Mouse (Mus musculus): Measurements from ENCODE around the gene Olfr550. TPM values are rescaled to one million over a fixed set of nuclear protein-coding genes. Genes with fewer than 3 reads are reported as not detected.

Olfr550 gene
- 1 to 10 TPM; 1.9 TPM for total RNA-seq (2021)
- long read RNA-seq, experiment 1, result 0 reads
- long read RNA-seq, experiment 2, full-length matches to known transcripts, result 3 of 3 reads
- long read RNA-seq, experiment 2, partial matches to known transcripts, result 0 of 3 reads
- long read RNA-seq, experiment 2, other reads (novel, unspliced or antisense), result 0 of 3 reads

GRCm38 (mm10) chr7:102571142-102571541, at the start of gene Olfr550:
Gene Olfr550, plus strand, starts transcription at chr7:102571442.
- no peak for DNase-seq (ENCODE audit: low spot score in 2 of 2)
- no peak for TF ChIP-seq CTCF (conservative IDR thresholded peaks at IDR 0.05)
- Histone ChIP-seq H3K4me3 (no peak within 1 kb of the TSS), H3K27ac (peak within 1 kb of the TSS; percentile 36; the same call in 1 of the 2 replicates)

DNA sequence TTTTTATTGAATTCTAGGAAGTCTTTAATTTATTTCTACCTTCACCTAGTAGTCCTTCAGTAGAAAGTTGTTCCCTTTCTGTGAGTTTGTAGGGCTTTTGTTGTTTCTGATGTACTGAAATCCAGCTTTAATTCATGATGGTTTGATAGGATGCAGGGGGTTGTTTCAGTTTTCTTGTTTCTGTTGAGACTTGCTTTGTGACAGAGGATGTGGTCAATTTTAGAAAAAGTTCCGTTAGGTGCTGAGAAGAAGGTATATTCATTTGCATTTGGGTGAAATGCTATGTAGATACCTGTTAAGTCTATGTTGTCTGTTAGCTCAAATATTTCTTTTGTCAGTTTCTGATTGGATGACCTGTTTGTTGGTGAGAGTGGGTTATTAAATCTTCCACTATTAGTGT, 42.2 kb upstream of the Olfr550 start:
- no peak overlapping the region for H3K27ac ChIP-seq
- no peak for TF ChIP-seq CTCF (conservative IDR thresholded peaks at IDR 0.05)
- H3K4me3 ChIP-seq, result no peak overlapping the region
- DNase-seq (ENCODE audit: low spot score in 2 of 2), result no peak

DNA sequence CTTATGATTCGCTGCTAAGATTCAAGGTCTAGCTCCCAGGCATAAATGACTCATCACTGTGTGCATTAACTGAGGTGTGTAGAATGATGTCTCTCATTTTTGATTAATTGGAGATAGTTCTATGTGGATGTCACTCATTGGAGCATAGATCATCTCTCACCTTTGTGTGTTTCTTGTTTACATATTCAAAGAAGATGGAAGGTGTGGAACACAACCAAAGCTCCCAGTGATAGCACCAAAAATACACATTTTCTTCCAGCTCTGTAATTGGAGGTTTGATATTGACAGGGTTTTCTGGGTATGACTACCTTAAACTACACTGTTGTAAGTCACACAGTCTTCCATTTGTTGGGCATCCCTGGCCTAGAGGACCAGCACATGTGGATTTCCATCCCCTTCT, 36.8 kb upstream of the Olfr550 start, which contains the start of gene Olfr547:
Olfr547 (plus strand) TSS at position 301 of the 400 bp plus-strand sequence.
- no peak within 1 kb of the TSS for H3K4me3 ChIP-seq
- TF ChIP-seq CTCF (conservative IDR thresholded peaks at IDR 0.05), result no peak
- H3K27ac ChIP-seq, result no peak within 1 kb of the TSS
- no peak for DNase-seq (ENCODE audit: low spot score in 2 of 2)

DNA sequence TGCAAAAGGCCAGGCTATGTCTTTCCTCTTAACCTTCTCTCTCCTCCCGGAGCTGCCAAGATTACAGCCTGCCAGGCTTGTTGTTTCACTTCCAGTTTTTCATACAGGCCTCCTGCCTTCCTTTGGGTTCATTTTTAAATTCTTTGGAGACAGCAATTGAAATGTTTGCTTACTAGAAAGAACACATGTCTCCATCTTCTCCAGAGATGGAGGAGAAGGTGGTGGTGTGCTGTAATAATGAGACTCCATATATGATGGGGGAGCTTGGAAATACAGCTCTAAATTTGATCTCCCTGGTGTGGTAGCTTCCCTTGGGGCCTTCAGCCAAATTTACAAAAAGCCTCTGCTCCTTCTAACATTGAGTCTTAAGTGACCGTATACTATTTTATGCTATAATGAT, 30.6 kb upstream of the Olfr550 start, which contains the start of gene Olfr548-ps1:
Olfr548-ps1 (plus strand) TSS at position 301 of the 400 bp plus-strand sequence.
- no peak within 1 kb of the TSS for H3K27ac ChIP-seq
- no peak for DNase-seq (ENCODE audit: low spot score in 2 of 2)
- no peak for TF ChIP-seq CTCF (conservative IDR thresholded peaks at IDR 0.05)

DNA sequence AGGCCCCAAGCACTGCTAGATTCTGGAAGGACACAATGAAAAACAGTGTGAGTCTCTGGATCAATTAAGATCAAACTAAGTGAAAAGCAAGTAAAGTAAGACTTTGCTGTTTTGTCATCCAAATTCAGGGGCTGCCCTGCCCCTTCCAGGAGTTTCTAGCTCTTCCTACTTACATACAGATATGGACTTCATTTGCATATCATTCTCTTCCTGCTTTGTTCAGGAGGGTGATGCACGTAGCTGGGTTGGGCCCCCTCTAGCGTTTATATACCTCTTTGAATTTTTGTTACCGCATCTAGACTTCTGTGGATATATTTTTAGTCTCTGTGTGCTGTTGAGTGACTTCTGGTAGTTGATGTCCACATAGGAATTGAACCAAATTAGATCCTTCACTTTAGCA, 30.0 kb upstream of the Olfr550 start:
- no peak overlapping the region for H3K4me3 ChIP-seq
- no peak overlapping the region for H3K27ac ChIP-seq
- DNase-seq (ENCODE audit: low spot score in 2 of 2), result no peak
- TF ChIP-seq CTCF (conservative IDR thresholded peaks at IDR 0.05), result no peak

More for the DNA sequence above, 30.6 kb upstream of the Olfr550 start, which contains the start of gene Olfr548-ps1:
- no peak within 1 kb of the TSS for H3K4me3 ChIP-seq

- H3K27ac ChIP-seq, result no peak within 1 kb of the TSS
- H3K4me3 ChIP-seq, result no peak within 1 kb of the TSS
- TF ChIP-seq CTCF (conservative IDR thresholded peaks at IDR 0.05), result no peak
- DNase-seq (ENCODE audit: low spot score in 2 of 2), result no peak
These were observed 21.7 kb upstream of the Olfr550 start, which contains the start of gene Olfr549 for GRCm38 (mm10) chr7:102549570-102549969. Gene Olfr549, plus strand, starts transcription at chr7:102549870.

DNA sequence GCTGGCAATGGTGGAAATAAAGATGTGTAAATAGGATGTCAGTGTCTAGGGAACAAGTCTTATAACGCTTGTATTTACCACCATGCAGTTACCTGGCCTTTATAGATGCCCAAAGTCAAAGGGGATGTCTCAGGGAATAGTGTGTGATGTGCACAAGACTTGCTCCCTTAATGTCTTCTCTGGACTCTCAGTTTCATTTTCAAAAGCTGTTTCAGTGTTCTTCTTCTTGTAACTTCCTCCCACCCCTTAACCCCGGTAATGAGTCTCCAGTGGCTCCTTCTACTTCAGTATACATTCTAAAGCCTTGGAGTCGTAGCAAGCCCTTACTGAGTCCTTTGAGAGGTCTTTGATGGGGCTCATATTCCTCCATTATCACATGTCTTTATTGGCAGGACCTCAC, 18.0 kb upstream of the Olfr550 start:
- no peak overlapping the region for H3K27ac ChIP-seq
- H3K4me3 ChIP-seq, result no peak overlapping the region
- DNase-seq (ENCODE audit: low spot score in 2 of 2), result no peak
- no peak for TF ChIP-seq CTCF (conservative IDR thresholded peaks at IDR 0.05)

DNA sequence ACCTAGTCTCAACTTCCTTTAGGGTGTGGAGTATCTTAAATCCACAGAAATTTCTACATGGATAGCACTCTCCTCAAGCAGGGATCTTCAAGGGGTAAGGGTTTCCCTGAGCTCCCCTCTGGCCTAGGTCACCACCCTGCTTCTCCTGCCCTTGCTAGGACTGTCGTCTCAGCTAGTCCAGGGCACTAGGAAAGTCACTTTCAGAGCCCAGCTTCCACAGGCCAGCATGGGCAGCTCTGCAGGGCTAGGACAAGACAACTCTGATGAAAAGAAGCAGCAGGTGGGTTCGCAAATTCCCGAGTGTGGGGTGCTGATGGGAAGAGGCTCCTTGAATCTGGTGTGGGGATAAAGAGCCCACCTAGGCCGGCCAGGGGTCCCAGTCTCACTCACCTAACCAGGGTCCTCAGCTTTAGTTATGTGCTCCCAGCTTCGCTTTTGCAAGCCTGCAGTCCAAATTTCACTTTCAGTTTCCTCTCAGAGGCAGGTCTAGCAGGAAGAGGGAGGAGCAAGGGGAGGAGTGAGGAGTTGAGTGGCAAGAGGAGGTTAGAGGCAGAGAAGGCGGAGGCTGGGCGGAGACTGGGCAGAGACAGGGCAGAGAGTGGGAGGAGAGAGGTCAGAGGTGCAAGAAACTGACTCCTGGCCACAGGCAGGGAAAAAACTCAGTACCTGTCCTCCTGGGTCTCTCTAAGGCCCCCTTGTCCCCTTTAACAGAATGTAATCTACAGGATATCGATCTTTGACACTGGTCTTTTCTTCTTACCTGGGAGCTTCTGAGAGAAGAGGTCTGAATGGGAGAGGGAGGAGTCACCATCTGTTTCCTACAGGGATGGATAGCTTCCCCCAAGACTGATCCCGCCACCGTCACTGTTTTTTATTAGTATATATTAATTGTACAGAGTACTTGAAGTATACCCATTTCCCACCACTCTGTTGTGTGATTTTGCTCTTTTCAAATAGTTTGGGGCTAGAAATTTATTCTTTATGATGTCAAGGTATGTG, 5.9 kb upstream of the Olfr550 start, which contains the start of gene Trim21:
Trim21 (minus strand) TSS at position 488 of the 999 bp plus-strand sequence.
- H3K27ac ChIP-seq, result peak within 1 kb of the TSS; percentile 53; the same call in 1 of the 2 replicates
- peak within 1 kb of the TSS; percentile 55 for H3K4me3 ChIP-seq
- peak; percentile 50 to 68 for DNase-seq (ENCODE audit: low spot score in 2 of 2)
- TF ChIP-seq CTCF (conservative IDR thresholded peaks at IDR 0.05), result no peak

DNA sequence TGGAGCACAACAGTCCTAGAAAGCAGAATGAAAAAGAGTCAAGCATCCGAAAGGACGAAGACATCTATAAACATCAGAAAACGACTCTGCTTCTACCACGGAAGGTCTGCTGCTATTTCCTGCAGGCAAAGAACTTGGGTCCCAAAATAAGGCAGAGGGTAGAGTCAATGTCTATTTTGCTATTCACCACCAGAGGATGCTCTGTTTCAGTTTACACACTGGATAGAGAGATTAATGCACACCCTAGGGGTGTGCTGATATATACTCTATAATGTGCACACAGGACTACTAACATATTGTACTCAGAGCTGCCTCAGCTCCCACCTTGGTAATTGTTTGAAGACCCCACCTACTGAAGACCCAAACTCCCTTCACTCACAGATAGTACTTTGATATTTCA, 5.0 kb upstream of the Olfr550 start:
- no peak overlapping the region for H3K27ac ChIP-seq
- DNase-seq (ENCODE audit: low spot score in 2 of 2), result no peak
- TF ChIP-seq CTCF (conservative IDR thresholded peaks at IDR 0.05), result peak; percentile 58
- H3K4me3 ChIP-seq, result no peak overlapping the region

GRCm38 (mm10) chr7:102573174-102573830, 2.1 kb downstream of the Olfr550 start:
- Histone ChIP-seq H3K27ac (no peak overlapping the region), H3K4me3 (no peak overlapping the region)
- no peak for TF ChIP-seq CTCF (conservative IDR thresholded peaks at IDR 0.05)
- no peak for DNase-seq (ENCODE audit: low spot score in 2 of 2)

GRCm38 (mm10) chr7:102575998-102576397, 4.8 kb downstream of the Olfr550 start:
- TF ChIP-seq CTCF (conservative IDR thresholded peaks at IDR 0.05), result no peak
- no peak overlapping the region for H3K4me3 ChIP-seq
- H3K27ac ChIP-seq, result no peak overlapping the region
- no peak for DNase-seq (ENCODE audit: low spot score in 2 of 2)

GRCm38 (mm10) chr7:102591786-102592185, 20.5 kb downstream of the Olfr550 start, which contains the start of gene Olfr551:
Gene Olfr551, minus strand, starts transcription at chr7:102591886.
- Histone ChIP-seq H3K4me3 (no peak within 1 kb of the TSS), H3K27ac (no peak within 1 kb of the TSS)
- DNase-seq (ENCODE audit: low spot score in 2 of 2), result no peak
- no peak for TF ChIP-seq CTCF (conservative IDR thresholded peaks at IDR 0.05)
